Mouse (Mus musculus): Measurements from ENCODE around the gene Gpr3. TPM values are rescaled to one million over a fixed set of nuclear protein-coding genes. Genes with fewer than 3 reads are reported as not detected.

Gpr3 gene
- polyA plus RNA-seq, 1 experiment: not detected

DNA sequence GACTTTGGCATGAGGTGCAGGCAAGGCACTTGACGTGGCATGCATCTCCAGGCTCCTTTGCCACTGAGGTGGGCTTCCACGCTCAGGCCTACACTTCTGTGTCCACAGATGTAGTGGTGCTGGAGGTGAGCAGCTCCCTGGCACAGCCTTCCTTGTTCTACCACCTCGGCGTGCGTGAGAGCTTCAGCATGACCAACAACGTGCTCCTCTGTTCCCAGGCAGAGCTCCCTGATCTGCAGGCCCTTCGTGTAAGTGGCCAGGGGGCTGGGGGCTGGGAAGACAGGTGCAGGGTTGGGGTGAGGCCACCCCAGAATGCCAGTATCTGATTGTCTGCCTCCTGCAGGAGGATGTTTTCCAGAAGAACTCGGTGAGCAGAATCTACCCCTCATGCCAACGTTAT is 30.4 kb upstream of the Gpr3 start:
- Histone ChIP-seq H3K4me3 (ENCODE audit: insufficient read depth, low read depth, low read length) (no peak overlapping the region), H3K4me1 (ENCODE audit: control insufficient read depth, insufficient read depth, insufficient read length, low read length) (peaks cover 11% of the 10 kb centered on the region), H3K27ac (replicated peaks; ENCODE audit: low read depth, low read length) (no peak overlapping the region)

DNA sequence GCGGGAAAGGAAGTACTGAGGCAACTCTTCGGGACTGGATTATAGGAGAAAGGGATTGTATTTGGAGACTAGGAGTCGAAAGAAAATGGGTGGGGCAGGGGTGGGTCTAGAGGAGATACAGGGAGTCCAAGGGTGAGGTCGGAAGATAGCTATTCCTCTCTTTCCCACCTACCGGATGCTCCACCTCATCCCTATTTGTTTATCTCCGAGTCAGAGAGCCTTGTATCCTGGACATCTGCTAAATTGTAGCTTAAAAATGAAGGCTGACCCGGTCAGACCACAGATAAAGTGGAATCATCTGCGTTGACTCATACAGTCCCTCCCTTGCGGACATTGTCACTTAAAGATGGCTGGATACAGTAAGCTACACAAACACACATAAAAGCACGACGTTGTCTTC is 29.6 kb upstream of the Gpr3 start:
- H3K27ac ChIP-seq (replicated peaks; ENCODE audit: low read depth, low read length): peak overlapping the region; percentile 71
- H3K4me3 ChIP-seq (ENCODE audit: insufficient read depth, low read depth, low read length): peak overlapping the region; percentile 49
- peaks cover 11% of the 10 kb centered on the region for H3K4me1 ChIP-seq (ENCODE audit: control insufficient read depth, insufficient read depth, insufficient read length, low read length)

DNA sequence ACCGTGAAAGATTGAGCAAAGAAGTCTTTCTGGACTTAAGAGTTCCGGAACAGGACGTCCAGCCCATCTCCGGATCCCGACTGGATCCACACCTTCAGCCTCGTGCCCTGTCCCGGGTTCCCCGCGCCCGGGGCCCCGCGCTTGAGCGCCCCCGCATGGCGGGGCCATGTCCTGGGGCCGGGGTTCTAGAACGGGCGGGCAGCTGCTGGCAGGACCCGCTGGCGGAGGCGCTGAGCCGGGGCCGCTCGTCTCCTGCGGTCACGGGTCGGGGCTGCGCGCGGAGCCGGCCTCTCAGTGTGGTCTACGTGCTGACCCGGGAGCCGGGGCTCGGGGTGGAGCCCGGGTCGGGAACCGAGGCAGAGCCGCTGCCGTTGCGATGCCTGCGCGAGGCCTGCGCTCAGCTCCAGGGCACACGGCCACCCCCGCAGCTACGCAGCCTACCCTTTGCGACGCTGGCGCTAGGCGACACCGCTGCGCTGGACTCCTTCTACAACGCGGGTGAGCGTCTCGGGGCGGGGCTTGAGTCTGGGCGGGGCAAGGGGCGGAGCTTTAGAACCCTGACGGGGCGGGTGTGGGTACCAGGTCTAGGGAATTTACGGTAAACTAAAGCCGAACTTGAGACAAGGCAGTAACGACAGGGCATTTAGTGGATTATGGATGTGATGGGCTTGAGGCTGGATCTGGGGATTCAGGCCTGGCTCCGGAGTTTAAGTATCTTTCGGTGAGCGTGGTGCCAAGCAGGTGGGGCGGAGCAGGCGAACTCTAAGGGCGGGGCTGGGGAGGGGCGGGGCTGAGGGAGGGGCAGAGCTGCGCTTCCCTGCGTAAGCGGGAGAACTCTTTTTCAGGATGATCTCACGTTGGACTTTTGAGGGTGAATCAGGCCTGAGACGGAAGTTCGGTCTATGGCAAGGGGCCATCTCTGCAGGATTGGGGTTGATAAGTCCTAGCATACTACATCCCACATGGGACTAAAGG is 28.9 kb upstream of the Gpr3 start:
- Histone ChIP-seq H3K4me3 (ENCODE audit: insufficient read depth, low read depth, low read length) (peak overlapping the region; percentile 69), H3K4me1 (ENCODE audit: control insufficient read depth, insufficient read depth, insufficient read length, low read length) (peaks cover 11% of the 10 kb centered on the region), H3K27ac (replicated peaks; ENCODE audit: low read depth, low read length) (peak overlapping the region; percentile 93)

DNA sequence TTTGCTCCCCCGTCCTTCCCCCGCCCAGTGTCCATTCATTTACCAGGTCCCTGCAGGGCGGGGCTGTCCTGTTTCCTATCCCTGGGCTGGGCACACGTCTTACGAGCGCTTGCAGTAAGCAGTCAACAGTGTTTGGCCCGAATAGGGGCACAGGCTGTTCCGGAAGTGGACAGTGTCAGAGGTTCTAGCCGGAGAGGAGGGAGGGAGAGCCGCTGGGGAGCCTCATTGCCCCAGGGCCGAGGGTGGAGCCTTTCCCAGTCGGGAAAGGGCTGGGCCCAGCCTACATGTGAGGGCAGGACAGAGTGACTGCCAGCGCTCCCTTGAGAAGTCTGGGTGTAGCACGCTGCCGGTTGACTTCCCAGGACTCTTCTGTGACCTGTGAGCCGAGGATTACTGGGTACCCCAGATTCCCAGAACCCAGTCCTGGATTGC is 28.2 kb upstream of the Gpr3 start, which contains the start of gene Map3k6:
Gene Map3k6, plus strand, starts transcription at position 329 of the 432 bp plus-strand sequence.
- H3K27ac ChIP-seq (replicated peaks; ENCODE audit: low read depth, low read length): peak within 1 kb of the TSS; percentile 93
- H3K4me3 ChIP-seq (ENCODE audit: insufficient read depth, low read depth, low read length): peak within 1 kb of the TSS; percentile 69
- H3K4me1 ChIP-seq (ENCODE audit: control insufficient read depth, insufficient read depth, insufficient read length, low read length): peaks cover 11% of the 10 kb centered on the region

DNA sequence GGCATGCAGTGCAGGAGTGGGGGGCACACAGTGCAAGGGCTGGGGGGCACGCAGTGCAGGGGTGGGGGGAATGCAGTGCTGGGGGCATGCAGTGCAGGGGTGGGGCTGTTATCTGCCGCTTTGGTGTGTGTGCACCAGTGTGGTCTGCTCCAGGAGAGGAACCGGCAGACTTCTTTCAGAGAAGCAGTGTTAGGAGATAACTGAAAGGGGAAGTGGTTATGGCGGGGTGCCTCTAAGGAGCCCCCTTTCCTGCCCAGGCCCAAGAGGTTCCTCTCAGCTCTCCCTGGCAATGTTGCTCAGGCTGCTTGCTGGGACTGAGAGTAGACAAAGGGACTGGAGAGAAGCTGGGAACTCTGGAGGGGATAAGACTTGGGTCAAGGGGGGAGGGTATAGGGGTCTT is 25.6 kb upstream of the Gpr3 start:
- H3K27ac ChIP-seq (replicated peaks; ENCODE audit: low read depth, low read length): no peak overlapping the region
- peaks cover 14% of the 10 kb centered on the region for H3K4me1 ChIP-seq (ENCODE audit: control insufficient read depth, insufficient read depth, insufficient read length, low read length)
- H3K4me3 ChIP-seq (ENCODE audit: insufficient read depth, low read depth, low read length): no peak overlapping the region

DNA sequence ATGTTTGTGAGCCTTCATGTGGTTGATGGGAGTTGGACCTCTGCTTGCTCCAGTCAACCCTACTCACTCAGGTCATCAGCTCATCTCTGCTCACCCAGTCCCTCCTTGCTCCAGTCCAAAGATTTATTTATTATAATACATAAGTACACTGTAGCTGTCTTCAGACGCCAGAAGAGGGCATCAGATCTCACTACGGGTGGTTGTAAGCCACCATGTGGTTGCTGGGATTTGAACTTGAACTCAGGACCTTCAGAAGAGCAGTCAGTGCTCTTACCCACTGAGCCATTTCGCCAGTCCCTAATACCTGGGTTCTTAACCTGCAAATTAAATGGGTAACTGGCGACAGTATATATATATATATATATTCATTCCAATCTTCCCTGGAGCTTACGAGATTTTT is 23.1 kb upstream of the Gpr3 start:
- Histone ChIP-seq H3K4me3 (ENCODE audit: insufficient read depth, low read depth, low read length) (no peak overlapping the region), H3K27ac (replicated peaks; ENCODE audit: low read depth, low read length) (no peak overlapping the region), H3K4me1 (ENCODE audit: control insufficient read depth, insufficient read depth, insufficient read length, low read length) (peaks cover 6% of the 10 kb centered on the region; the same call in 1 of the 2 replicates)

GRCm38 (mm10) chr4:133234771-133235170 is 22.4 kb upstream of the Gpr3 start:
- Histone ChIP-seq H3K4me3 (ENCODE audit: insufficient read depth, low read depth, low read length) (no peak overlapping the region), H3K27ac (replicated peaks; ENCODE audit: low read depth, low read length) (no peak overlapping the region), H3K4me1 (ENCODE audit: control insufficient read depth, insufficient read depth, insufficient read length, low read length) (peaks cover 6% of the 10 kb centered on the region; the same call in 1 of the 2 replicates)

GRCm38 (mm10) chr4:133233285-133233976 is 21.1 kb upstream of the Gpr3 start:
- Histone ChIP-seq H3K4me3 (ENCODE audit: insufficient read depth, low read depth, low read length) (no peak overlapping the region), H3K4me1 (ENCODE audit: control insufficient read depth, insufficient read depth, insufficient read length, low read length) (peaks cover 4% of the 10 kb centered on the region; the same call in 1 of the 2 replicates), H3K27ac (replicated peaks; ENCODE audit: low read depth, low read length) (no peak overlapping the region)

GRCm38 (mm10) chr4:133229582-133229981 is 17.2 kb upstream of the Gpr3 start:
- H3K4me3 ChIP-seq (ENCODE audit: insufficient read depth, low read depth, low read length): no peak overlapping the region
- no peak overlapping the region for H3K27ac ChIP-seq (replicated peaks; ENCODE audit: low read depth, low read length)
- H3K4me1 ChIP-seq (ENCODE audit: control insufficient read depth, insufficient read depth, insufficient read length, low read length): peaks cover 11% of the 10 kb centered on the region

GRCm38 (mm10) chr4:133227636-133228035 is 15.3 kb upstream of the Gpr3 start:
- Histone ChIP-seq H3K4me3 (ENCODE audit: insufficient read depth, low read depth, low read length) (no peak overlapping the region), H3K4me1 (ENCODE audit: control insufficient read depth, insufficient read depth, insufficient read length, low read length) (peaks cover 7% of the 10 kb centered on the region; the same call in 1 of the 2 replicates), H3K27ac (replicated peaks; ENCODE audit: low read depth, low read length) (no peak overlapping the region)

- 0 out of 2 replicates have a peak overlapping the region, but pooled peaks have one; percentile 28 for H3K27ac ChIP-seq (replicated peaks; ENCODE audit: low read depth, low read length)
- H3K4me3 ChIP-seq (ENCODE audit: insufficient read depth, low read depth, low read length): no peak overlapping the region
- H3K4me1 ChIP-seq (ENCODE audit: control insufficient read depth, insufficient read depth, insufficient read length, low read length): peaks cover 7% of the 10 kb centered on the region; the same call in 1 of the 2 replicates
These were observed 13.7 kb upstream of the Gpr3 start for GRCm38 (mm10) chr4:133226073-133226472.

- H3K4me3 ChIP-seq (ENCODE audit: insufficient read depth, low read depth, low read length): no peak overlapping the region
- H3K27ac ChIP-seq (replicated peaks; ENCODE audit: low read depth, low read length): no peak overlapping the region
- H3K4me1 ChIP-seq (ENCODE audit: control insufficient read depth, insufficient read depth, insufficient read length, low read length): peaks cover 7% of the 10 kb centered on the region; the same call in 1 of the 2 replicates
These were observed 11.5 kb upstream of the Gpr3 start for GRCm38 (mm10) chr4:133223875-133224274.

- Histone ChIP-seq H3K4me1 (ENCODE audit: control insufficient read depth, insufficient read depth, insufficient read length, low read length) (peaks cover 4% of the 10 kb centered on the region; the same call in 1 of the 2 replicates), H3K4me3 (ENCODE audit: insufficient read depth, low read depth, low read length) (no peak overlapping the region), H3K27ac (replicated peaks; ENCODE audit: low read depth, low read length) (no peak overlapping the region)
These were observed 9.4 kb upstream of the Gpr3 start for GRCm38 (mm10) chr4:133221701-133222100.

GRCm38 (mm10) chr4:133220656-133221055 is 8.3 kb upstream of the Gpr3 start:
- no peak overlapping the region for H3K4me3 ChIP-seq (ENCODE audit: insufficient read depth, low read depth, low read length)
- H3K4me1 ChIP-seq (ENCODE audit: control insufficient read depth, insufficient read depth, insufficient read length, low read length): no peaks in the 10 kb centered on the region
- no peak overlapping the region for H3K27ac ChIP-seq (replicated peaks; ENCODE audit: low read depth, low read length)

DNA sequence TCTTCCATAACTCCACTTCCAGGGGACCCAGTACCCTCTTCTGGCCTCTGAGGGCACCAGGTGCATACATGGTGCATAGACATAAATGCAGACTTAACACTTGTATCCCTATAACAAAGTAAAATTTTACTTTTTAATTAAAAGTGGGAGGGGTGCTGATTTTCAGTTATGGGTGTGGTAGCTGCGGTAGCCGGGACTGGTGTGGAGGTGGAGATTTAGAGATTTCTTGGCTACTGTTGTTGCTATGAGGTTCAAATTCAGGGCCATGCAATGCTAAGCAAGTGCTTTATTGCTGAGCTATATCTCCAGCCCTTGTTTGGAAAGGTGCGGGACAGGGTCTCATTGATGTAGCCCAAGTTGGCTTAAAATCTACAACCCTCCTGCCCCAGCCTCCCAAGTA is 6.4 kb upstream of the Gpr3 start:
- H3K27ac ChIP-seq (replicated peaks; ENCODE audit: low read depth, low read length): no peak overlapping the region
- no peaks in the 10 kb centered on the region for H3K4me1 ChIP-seq (ENCODE audit: control insufficient read depth, insufficient read depth, insufficient read length, low read length)
- no peak overlapping the region for H3K4me3 ChIP-seq (ENCODE audit: insufficient read depth, low read depth, low read length)
